Mouse (Mus musculus) heart, adult 2 months (tissue): ENCODE data around the gene Paqr8.

Experiments
- CTCF ChIP-seq: fragments of 200-600 bp; IDR thresholded peaks from 2 replicates; pipeline ENCODE4 v1.8.1; 2022; ENCODE audit warnings: antibody characterized with exemption, mild to moderate bottlenecking, moderate library complexity
- EP300 ChIP-seq: fragments of 200-500 bp; IDR thresholded peaks from 2 replicates; pipeline ENCODE4 v1.6.1; 2011; ENCODE audit warnings: low read depth, low read length, control low read depth; ENCODE audit not compliant: insufficient read depth
- POLR2A ChIP-seq: fragments of 200-500 bp; IDR thresholded peaks from 2 replicates; pipeline ENCODE4 v1.6.1; 2011; ENCODE audit warnings: mild to moderate bottlenecking, low read depth, low read length, control low read depth; ENCODE audit not compliant: insufficient read depth

GRCm38 (mm10) chr1:20905501-20906127 lies 15.2 kb downstream of the Paqr8 start:
- TF ChIP-seq CTCF (no peak), POLR2A (no peak), EP300 (no peak)
